Mouse (Mus musculus): ENCODE results near the gene Omg.

The Omg gene

GRCm38 (mm10) chr11:79515331-79515730, 11.4 kb upstream of the Omg start:
- DNase-seq = no peak

DNA sequence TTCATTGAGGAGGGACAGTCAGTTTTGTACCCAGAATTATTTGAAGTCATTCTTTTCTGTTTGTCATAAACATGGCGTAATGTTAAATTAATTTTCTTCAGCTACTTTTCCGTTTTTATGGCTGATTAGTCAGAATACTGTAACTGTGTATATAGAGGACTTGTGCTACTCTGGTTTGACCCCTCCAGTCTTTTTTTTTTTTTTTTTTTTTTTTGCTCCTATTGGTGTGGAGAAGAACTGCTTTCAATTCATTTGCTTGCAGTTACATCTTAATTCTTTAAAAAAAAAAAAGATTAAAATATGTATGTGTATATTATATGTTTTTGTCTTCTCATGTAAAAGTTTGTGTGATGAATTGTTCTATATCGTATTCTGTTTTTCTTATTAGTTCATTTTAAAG, 8.1 kb upstream of the Omg start:
- no peak for DNase-seq

- no peak for DNase-seq
Measured at GRCm38 (mm10) chr11:79504506-79504905, 622 bp upstream of the Omg start.

GRCm38 (mm10) chr11:79502917-79503316, 967 bp downstream of the Omg start:
- DNase-seq = peak; percentile 84

- DNase-seq = peak; percentile 89
Measured at GRCm38 (mm10) chr11:79494976-79495800, 8.7 kb downstream of the Omg start.

- no peak for DNase-seq
Measured at GRCm38 (mm10) chr11:79484721-79485120, 19.2 kb downstream of the Omg start.

- no peak for DNase-seq
Measured at GRCm38 (mm10) chr11:79483876-79484528, 19.9 kb downstream of the Omg start.

DNA sequence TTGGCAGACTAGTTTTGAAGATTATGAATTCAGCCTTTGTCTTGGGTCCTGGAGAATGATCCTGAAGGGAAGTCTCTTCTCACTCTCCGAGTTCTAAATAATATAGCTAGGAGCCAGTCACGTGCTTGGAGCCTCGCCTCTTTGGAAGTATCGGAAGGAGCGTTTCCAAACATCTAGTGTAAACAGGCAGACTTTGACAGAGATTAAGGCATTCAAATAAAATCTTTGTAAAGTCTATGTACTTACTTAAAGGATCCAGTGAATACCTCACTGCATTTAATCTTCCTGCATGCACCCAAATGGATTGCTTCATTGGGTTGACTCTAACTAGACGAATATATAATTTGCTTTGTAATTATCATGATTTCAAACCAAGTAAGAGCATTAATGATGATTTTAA, 20.5 kb downstream of the Omg start:
- DNase-seq = no peak

DNA sequence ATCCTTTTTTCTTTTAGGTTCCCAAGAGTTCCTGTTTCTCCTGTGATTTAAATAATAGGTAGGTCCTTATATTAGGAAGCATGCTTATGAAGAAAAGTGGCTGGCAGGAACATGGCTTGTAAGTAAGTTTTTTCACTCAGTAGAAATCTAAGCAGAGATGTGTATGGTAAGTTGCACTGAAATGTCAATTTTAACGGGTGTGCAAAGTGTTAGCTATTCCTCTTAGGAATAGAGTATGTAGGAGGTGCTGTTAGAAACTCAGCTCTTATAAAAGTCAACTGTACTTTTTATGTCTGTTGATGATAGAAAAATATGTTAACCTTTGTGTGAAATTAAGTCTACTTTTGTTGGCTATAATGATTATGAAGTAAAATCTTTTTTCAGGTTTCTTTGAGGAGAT, 35.8 kb downstream of the Omg start:
- no peak for DNase-seq

- DNase-seq = peak; percentile 3
Measured at GRCm38 (mm10) chr11:79460756-79461450, 43.0 kb downstream of the Omg start.

DNA sequence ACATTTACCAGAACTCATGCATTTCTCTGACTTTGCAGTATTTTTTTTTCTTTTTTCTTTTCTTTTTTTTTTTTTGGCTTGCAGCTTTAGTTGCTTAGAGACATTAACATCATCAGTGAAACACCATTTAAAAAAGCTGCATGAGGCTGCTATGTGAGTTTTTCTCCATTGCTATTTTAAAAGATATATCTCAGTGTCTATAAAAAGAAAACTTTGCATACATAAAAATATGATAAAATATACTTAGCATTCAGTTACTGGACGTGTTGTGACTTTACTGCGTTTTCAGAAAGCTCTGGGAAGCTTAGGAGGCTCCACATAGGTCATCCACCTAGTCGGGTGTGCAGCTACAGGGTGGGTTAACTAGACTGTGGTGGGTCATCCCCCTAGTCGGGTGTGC, 44.0 kb downstream of the Omg start:
- DNase-seq = no peak

DNA sequence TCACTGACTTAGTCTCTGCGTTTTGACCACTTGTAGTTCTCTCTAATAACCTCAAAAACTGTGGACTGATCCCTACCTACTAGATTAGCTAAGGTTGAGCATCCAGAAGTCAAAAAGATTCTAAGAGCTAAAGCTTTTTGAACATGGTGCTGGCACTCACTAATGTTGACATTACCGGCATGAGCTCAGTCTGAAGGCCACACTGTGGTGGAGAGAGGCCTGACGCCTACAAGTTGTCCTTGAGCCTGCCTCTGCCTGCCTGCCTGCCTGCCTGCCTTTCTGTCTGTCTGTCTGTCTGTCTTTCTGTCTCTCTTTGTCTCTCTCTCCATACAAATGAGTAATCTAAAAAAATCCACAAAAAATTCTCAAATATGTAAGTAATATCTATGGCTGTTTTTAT, 46.0 kb downstream of the Omg start:
- no peak for DNase-seq

GRCm38 (mm10) chr11:79452966-79453365, 50.9 kb downstream of the Omg start:
- no peak for DNase-seq
